Mouse (Mus musculus) layer of hippocampus, postnatal 14 days (tissue): ENCODE data around the gene Astl. TPM values are rescaled to one million over a fixed set of nuclear protein-coding genes. Genes with fewer than 3 reads are reported as not detected.

ENCODE experiments used
- total RNA-seq, 2 experiments: library from RNA; stranded (reverse); gene quantifications; 2 replicates each; pipeline ENCODE4 v1.2.3; 2021

Gene Astl
- total RNA-seq, 2 experiments from 2014 or later, result not detected

Other genes starting within 250 kb of the Astl start
- gene Ncaph, start 204.7 kb upstream of the Astl start, total RNA-seq, result 1 to 10 TPM; 4.5 to 5.6 TPM
- 1 to 10 TPM; 3.3 to 7.1 TPM for gene Itpripl1, start 195.2 kb upstream of the Astl start, total RNA-seq
- under 1 TPM; 0.74 to 0.97 TPM for gene 1810024B03Rik, start 130.4 kb upstream of the Astl start, total RNA-seq
- 10 to 100 TPM; 77.5 to 79.7 TPM for gene Snrnp200, start 130.3 kb upstream of the Astl start, total RNA-seq
- 10 to 100 TPM; 62.2 to 68.6 TPM for gene Ciao1, start 90.8 kb upstream of the Astl start, total RNA-seq
- gene Tmem127, start 90.7 kb upstream of the Astl start, total RNA-seq, result 100 to 1,000 TPM in 1 of 2 experiments, 10 to 100 TPM in 1; 96.3 to 101 TPM
- 100 to 1,000 TPM; 148 to 149 TPM for gene Stard7, start 68.4 kb upstream of the Astl start, total RNA-seq
- gene Dusp2, start 2.5 kb upstream of the Astl start, total RNA-seq, result 1 to 10 TPM; 2.0 to 3.9 TPM
- gene Adra2b, start 24.6 kb downstream of the Astl start, total RNA-seq, result under 1 TPM; 0.18 to 0.43 TPM
- gene Gpat2, start 86.6 kb downstream of the Astl start, total RNA-seq, result under 1 TPM in 1 of 2 experiments, not detected in 1; 0.29 TPM
- 10 to 100 TPM; 17.7 to 18.4 TPM for gene Fahd2a, start 105.9 kb downstream of the Astl start, total RNA-seq
- gene Kcnip3, start 183.5 kb downstream of the Astl start, total RNA-seq, result 10 to 100 TPM; 56.0 to 57.3 TPM
- gene Prom2, start 202.8 kb downstream of the Astl start, total RNA-seq, result under 1 TPM in 1 of 2 experiments, not detected in 1; 0.38 TPM
- gene Zfp661, start 248.5 kb downstream of the Astl start, total RNA-seq, result 1 to 10 TPM; 7.5 to 7.6 TPM
- 10 to 100 TPM; 86.9 to 91.8 TPM for gene Mrps5, start 248.6 kb downstream of the Astl start, total RNA-seq